Mouse (Mus musculus) testis, adult 2 months (tissue): Measurements from ENCODE around the gene Grm5.

ENCODE experiments used
- CTCF ChIP-seq: fragments of 200-500 bp; IDR thresholded peaks from 2 replicates; pipeline ENCODE4 v1.5.1; 2012; ENCODE audit warnings: low read depth, mild to moderate bottlenecking, inconsistent platforms, low read length, moderate library complexity; ENCODE audit not compliant: control insufficient read depth, insufficient read depth, insufficient replicate concordance
- POLR2A ChIP-seq: fragments of 200-500 bp; IDR thresholded peaks from 2 replicates; pipeline ENCODE4 v1.6.1; 2012; ENCODE audit warnings: low read depth, mild to moderate bottlenecking, inconsistent platforms, low read length, moderate library complexity; ENCODE audit not compliant: control insufficient read depth

DNA sequence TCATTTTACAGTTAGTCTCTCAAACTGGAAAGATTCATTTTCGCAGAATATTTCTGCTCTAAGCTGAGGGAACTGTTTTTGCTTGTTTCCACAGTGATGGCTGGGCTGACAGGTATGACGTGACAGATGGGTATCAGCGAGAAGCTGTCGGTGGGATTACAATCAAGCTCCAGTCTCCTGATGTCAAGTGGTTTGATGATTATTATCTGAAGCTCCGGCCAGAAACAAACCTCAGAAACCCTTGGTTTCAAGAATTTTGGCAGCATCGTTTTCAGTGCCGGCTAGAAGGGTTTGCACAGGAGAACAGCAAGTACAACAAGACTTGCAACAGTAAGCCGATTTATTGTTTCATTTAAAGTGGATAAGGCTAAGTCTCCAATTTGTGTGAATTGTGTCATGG, 391.1 kb downstream of the Grm5 start:
- TF ChIP-seq CTCF (no peak), POLR2A (no peak)
